Mouse (Mus musculus) heart, embryonic 14.5 days (tissue): ENCODE results near the gene Anapc5. TPM values are rescaled to one million over a fixed set of nuclear protein-coding genes. Genes with fewer than 3 reads are reported as not detected.

Experiments
- ATAC-seq: fragments of 200-750 bp; cut with Nextera tagmentation; 2 replicates; pipeline ENCODE4 v1.8.0; 2017; ENCODE audit warnings: low read depth, moderate TSS enrichment; ENCODE audit not compliant: insufficient number of reproducible peaks, insufficient read depth, low FRiP score
- H3K27ac ChIP-seq, 2 experiments: fragments of 200-500 bp in 1 of 2; fragments of 300-500 bp in 1 of 2; sonication (generic) in 1 of 2; replicated peaks in 1 of 2; 2 replicates each; pipeline ENCODE4 v1.5.1; 2012 to 2014; ENCODE audit warnings: low read depth in 2 of 2, low read length in 2 of 2, control low read depth in 1 of 2, mild to moderate bottlenecking in 1 of 2, mixed read lengths in 1 of 2; ENCODE audit not compliant: control insufficient read depth in 1 of 2, insufficient read depth in 1 of 2
- H3K27me3 ChIP-seq: fragments of 300-500 bp; sonication (generic); 2 replicates; pipeline ENCODE4 v1.6.1; 2014; ENCODE audit warnings: mild to moderate bottlenecking, low read length, control low read depth; ENCODE audit not compliant: control insufficient read depth, insufficient read depth
- H3K36me3 ChIP-seq: fragments of 300-500 bp; sonication (generic); 2 replicates; pipeline ENCODE4 v1.6.1; 2014; ENCODE audit warnings: mild to moderate bottlenecking, control low read depth, low read length, mixed read lengths; ENCODE audit not compliant: control insufficient read depth, insufficient read depth
- H3K4me1 ChIP-seq, 2 experiments: fragments of 200-500 bp in 1 of 2; fragments of 300-500 bp in 1 of 2; sonication (generic) in 1 of 2; 2 replicates each; pipeline ENCODE4 v1.6.1; 2012 to 2014; ENCODE audit warnings: low read length in 2 of 2, control low read depth in 1 of 2, mixed read lengths in 1 of 2; ENCODE audit not compliant: control insufficient read depth in 2 of 2, insufficient read depth in 2 of 2
- H3K4me2 ChIP-seq: fragments of 300-500 bp; sonication (generic); 2 replicates; pipeline ENCODE4 v1.6.1; 2014; ENCODE audit warnings: mild to moderate bottlenecking, low read length
- H3K4me3 ChIP-seq, 2 experiments: fragments of 200-500 bp in 1 of 2; fragments of 300-500 bp in 1 of 2; sonication (generic) in 1 of 2; 2 replicates each; pipeline ENCODE4 v1.5.1; 2012 to 2014; ENCODE audit warnings: low read length in 2 of 2, mild to moderate bottlenecking in 2 of 2, control low read depth in 1 of 2, low read depth in 1 of 2, moderate library complexity in 1 of 2; ENCODE audit not compliant: control insufficient read depth in 1 of 2, insufficient read depth in 1 of 2
- H3K9ac ChIP-seq: fragments of 300-500 bp; sonication (generic); 2 replicates; pipeline ENCODE4 v1.6.1; 2014; ENCODE audit warnings: mild to moderate bottlenecking, low read length
- H3K9me3 ChIP-seq: fragments of 300-500 bp; sonication (generic); 2 replicates; pipeline ENCODE4 v1.6.1; 2016; ENCODE audit warnings: low read length, control low read depth; ENCODE audit not compliant: control insufficient read depth
- WGBS: fragments of 180-500 bp; shearing (Covaris S2); extraction: QIAGEN DNeasy Blood & Tissue Kit; methylation state at CpG from one replicate; pipeline ENCODE4 v1.1.7; 2014; 5-methylcytosine and 5-hydroxymethylcytosine counted together
- polyA plus RNA-seq: library from polyadenylated mRNA; unstranded; fragments of >200 nt; fragmentation: Nextera tagmentation; extraction: Ambion mirVana; gene quantifications from 2 replicates; pipeline ENCODE4 v1.2.1, GENCODE M21; 2014

The Anapc5 gene
- polyA plus RNA-seq, 1 experiment from 2014 or later: 327 TPM

DNA sequence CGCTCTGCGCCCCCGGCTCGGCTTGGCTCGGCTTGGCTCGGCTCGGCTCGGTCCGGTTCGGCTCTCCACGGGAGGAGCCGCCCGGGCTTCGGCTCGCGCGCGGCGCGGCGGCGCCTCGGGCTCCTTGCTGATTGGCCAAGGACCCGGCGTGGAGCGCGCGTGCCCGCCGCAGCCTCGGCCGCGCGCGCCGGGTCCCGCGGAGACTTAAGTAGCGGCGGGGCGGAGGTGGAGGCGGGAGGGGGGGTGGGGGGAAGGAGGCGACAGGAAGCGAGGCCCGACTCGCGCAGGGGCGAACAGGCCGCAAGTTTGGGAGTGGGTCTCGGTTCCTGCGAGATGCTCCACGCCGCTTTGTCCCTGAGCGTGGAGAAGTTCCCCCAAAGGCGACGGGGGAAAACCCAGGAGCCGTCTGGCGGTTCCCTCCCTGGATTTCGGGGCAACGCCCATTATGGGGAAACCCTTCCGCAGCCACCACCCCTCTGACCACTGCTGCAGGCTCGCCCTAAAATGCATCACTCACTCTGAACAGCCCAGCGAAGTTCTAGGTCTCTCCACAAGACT lies 41.8 kb downstream of the Anapc5 start, which contains the start of gene Camkk2:
TSS of gene Camkk2 (minus strand) at position 133 of the 558 bp plus-strand sequence.
- H3K9me3 ChIP-seq: no peaks in the 10 kb centered on the region
- H3K36me3 ChIP-seq: no peaks in the 10 kb centered on the region
- peak within 1 kb of the TSS; percentile 63 to 85 for H3K4me3 ChIP-seq
- peaks cover 0 to 8% of the 10 kb centered on the region in 2 experiments; a peak in 1 of 4 replicates for H3K4me1 ChIP-seq
- H3K27ac ChIP-seq: peak within 1 kb of the TSS; percentile 68 to 81
- peak; percentile 62 for ATAC-seq
- H3K4me2 ChIP-seq: peak within 1 kb of the TSS; percentile 98
- WGBS: 2% methylated on average over 57 of the region's 63 CpGs
- H3K9ac ChIP-seq: peak within 1 kb of the TSS; percentile 89
- H3K27me3 ChIP-seq: no peaks in the 10 kb centered on the region

DNA sequence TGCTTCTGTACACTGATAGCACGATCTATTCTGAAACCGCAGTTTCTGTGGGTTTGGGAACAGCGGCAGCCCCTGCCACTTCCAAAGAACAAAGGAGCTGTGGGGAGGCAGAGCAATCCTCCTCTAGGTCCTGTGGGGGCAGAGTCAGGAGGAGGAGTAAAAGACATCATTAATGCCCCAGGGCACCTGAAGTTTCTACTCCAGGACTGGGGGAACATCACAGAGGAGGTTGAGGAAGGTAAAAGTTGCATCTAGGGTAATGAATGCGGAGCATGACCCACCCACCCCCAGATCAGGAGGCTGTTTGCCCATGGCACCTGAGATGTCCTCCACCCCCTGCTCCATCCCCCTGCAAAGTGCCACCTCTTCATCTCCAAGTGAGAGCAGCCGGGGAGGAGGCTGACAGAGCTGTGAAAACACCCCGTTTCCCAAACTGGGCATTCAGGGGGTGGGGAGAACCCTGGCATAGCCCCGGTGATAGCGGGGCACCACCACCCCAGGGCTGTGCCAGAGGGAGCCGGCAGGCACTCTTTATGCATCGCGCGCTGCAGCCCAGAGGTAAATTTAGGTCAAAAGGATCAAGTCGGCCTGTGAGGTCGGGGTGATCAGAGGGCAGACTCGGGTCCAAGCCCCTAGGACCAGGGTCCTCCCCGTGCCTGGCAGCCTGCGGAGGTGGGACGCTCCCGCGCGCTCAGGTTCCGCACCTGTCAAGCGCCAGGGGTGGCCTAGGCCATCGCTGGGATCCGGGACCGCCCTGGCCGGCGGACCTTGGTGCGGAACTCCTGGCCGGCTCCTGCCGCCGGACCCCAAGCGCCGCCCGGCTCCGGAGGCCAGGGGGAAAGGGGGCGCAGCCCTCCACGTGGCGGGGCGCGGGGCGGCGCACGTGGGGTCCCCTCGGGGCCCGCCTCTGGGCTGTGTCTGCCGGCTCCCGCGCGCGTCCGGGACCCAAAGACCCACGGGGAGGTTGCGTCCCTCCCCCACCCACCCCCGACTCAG lies 42.6 kb downstream of the Anapc5 start:
- H3K9ac ChIP-seq: peak overlapping the region; percentile 89
- peak; percentile 57 for ATAC-seq
- no peaks in the 10 kb centered on the region for H3K27me3 ChIP-seq
- WGBS: 2% methylated on average over 47 of the region's 55 CpGs
- H3K36me3 ChIP-seq: no peaks in the 10 kb centered on the region
- H3K4me1 ChIP-seq: peaks cover 0 to 8% of the 10 kb centered on the region in 2 experiments; a peak in 1 of 4 replicates
- peak overlapping the region; percentile 98 for H3K4me2 ChIP-seq
- peak overlapping the region in 1 of 2 experiments; percentile 68; a peak in 2 of 4 replicates for H3K27ac ChIP-seq
- no peaks in the 10 kb centered on the region for H3K9me3 ChIP-seq
- peak overlapping the region; percentile 63 to 85 for H3K4me3 ChIP-seq

DNA sequence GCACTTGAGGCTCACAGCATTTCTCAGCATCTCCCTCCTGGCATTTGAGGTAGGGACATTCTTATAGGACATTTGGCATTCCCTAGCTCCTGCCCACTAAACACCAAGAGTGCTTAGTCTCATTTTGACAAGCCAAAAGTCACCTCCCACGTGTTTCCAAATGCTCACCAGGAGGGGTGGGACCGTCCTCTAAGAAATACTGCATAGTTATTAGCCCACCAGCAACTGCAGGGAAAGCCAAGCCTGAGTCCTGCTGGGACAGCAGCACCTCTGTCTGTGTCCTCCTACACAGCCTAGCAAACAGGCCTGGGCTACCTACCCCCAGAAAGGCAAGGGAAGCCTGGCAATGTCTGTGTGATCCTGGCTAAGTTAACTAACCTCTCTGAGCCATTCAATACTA lies 43.8 kb downstream of the Anapc5 start:
- no peak overlapping the region for H3K27ac ChIP-seq
- H3K4me2 ChIP-seq: no peak overlapping the region
- ATAC-seq: no peak
- H3K27me3 ChIP-seq: no peaks in the 10 kb centered on the region
- no peak overlapping the region for H3K9ac ChIP-seq
- H3K9me3 ChIP-seq: no peaks in the 10 kb centered on the region
- no peaks in the 10 kb centered on the region for H3K36me3 ChIP-seq
- 43% methylated on average over 2 of the region's 2 CpGs for WGBS
- peaks cover 0 to 8% of the 10 kb centered on the region in 2 experiments; a peak in 1 of 4 replicates for H3K4me1 ChIP-seq
- H3K4me3 ChIP-seq: no peak overlapping the region

DNA sequence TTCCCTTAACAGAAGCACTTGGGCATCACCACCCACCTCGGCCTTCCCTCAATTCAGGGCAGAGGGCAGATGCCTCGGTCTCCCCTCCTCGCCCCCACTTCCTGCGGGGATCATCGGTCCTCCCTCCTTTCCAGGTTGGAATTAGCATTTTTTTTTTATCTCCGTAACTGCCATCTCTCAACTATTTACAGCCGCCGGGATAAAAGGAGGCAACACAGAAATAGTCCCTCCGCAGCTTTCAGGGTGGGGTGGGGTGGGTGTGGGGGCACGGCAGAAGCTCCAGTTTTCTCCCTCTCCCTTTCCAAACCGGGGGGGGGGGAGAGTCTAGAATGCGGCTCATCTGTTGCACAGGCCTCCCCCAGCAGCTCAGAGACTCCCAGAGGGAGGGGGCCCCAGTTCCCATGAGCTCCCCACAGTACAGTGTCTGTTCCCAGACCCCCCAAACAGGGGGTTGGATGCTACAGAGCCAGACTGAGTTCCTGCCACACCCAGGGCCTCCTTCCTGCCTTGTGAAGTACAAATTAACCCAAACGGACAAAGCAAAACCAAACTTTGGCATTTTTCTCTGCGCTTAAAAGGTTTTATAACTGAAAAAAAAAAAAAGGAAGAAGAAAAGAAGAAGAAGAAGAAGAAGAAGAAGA lies 45.4 kb downstream of the Anapc5 start:
- H3K36me3 ChIP-seq: no peaks in the 10 kb centered on the region
- H3K9ac ChIP-seq: no peak overlapping the region
- peaks cover 5 to 12% of the 10 kb centered on the region in 2 experiments; a peak in 3 of 4 replicates for H3K4me1 ChIP-seq
- no peaks in the 10 kb centered on the region for H3K9me3 ChIP-seq
- no peak for ATAC-seq
- 0 out of 2 replicates have a peak overlapping the region, but pooled peaks have one; percentile 31 for H3K4me2 ChIP-seq
- H3K4me3 ChIP-seq: no peak overlapping the region
- no peak overlapping the region for H3K27ac ChIP-seq
- no peaks in the 10 kb centered on the region for H3K27me3 ChIP-seq
- WGBS: 54% methylated on average over 14 of the region's 14 CpGs

DNA sequence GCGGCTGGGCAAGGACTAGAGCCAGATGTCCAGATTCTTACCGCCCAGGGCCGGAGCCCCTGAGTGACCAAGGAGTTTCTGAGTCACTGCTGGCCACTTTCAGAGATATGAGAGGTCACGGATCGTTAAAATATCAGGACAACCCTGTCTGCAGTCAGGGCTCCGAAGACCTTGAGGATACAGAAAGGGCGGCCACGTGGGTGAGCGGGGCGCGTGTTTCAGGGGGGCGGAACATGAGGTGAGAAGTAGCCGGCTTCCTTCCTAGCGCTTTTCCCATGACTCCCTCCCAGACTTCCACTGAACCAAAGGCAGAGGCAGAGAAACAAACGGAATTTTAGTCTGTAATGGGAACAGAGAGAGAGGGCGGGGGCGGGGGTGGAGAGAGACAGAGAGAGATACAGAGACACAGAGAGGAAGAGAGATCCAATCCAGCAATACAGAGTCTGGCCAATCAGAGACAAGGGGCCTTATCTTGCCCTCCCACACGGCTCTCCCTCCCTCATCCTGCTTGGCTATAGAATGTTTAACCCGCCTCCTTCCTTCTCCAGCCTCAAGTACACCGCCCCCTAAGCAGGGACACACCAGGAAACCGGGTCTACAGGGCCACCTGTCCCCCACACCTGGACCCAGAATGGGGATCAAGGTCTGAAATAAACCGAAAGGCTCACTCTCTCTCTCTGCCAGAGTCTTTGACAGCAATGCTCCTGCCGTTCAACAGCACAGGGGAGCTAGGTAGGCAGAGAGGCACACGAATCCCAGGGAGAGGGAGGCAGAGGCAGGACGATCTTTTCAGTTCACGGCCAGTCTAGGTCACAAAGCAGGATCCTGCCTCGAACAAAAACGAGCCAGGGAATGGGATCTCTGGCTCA lies 46.2 kb downstream of the Anapc5 start:
- H3K9me3 ChIP-seq: no peaks in the 10 kb centered on the region
- H3K4me2 ChIP-seq: peak overlapping the region; percentile 31
- no peaks in the 10 kb centered on the region for H3K27me3 ChIP-seq
- WGBS: 45% methylated on average over 27 of the region's 28 CpGs
- no peak overlapping the region for H3K4me3 ChIP-seq
- H3K9ac ChIP-seq: no peak overlapping the region
- H3K4me1 ChIP-seq: peaks cover 11 to 17% of the 10 kb centered on the region in 2 experiments; a peak in 3 of 4 replicates
- ATAC-seq: peak; percentile 40; the same call in 1 of the 2 replicates
- H3K36me3 ChIP-seq: no peaks in the 10 kb centered on the region
- H3K27ac ChIP-seq: 0 out of 4 replicates have a peak overlapping the region, but pooled peaks have one; percentile 14 to 19

DNA sequence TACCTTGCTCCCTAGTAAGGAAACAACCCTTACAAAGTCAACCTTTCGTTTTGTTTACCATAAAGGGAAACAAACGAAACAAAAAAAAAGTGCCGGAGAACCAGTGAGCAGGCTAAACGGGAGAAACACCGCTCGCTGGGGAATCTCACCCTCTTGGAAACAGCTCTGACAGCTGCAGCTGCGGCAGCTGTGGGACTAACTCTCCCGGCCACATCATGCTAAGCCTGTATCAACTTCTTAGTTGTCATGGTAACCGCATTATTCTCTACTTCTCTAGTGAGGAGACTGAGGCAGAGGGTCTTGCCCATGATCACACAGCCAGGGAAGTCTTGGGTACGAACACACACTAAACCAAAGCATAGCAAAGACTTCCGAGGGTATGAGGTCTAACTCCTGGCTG lies 47.4 kb downstream of the Anapc5 start:
- Histone ChIP-seq H3K4me2 (no peak overlapping the region), H3K27me3 (no peaks in the 10 kb centered on the region), H3K4me3 (no peak overlapping the region), H3K36me3 (no peaks in the 10 kb centered on the region), H3K9ac (no peak overlapping the region), H3K27ac (no peak overlapping the region), H3K9me3 (no peaks in the 10 kb centered on the region), H3K4me1 (peaks cover 11 to 13% of the 10 kb centered on the region in 2 experiments; a peak in 3 of 4 replicates)
- WGBS: 88% methylated on average over 11 of the region's 11 CpGs
- no peak for ATAC-seq
